Mouse (Mus musculus): ENCODE data around the gene Nprl3.
"Not testable (repeated sequence)": the region's sequence is repeated elsewhere in the genome, so short reads cannot be mapped to it uniquely, and the experiment has no call there.

The Nprl3 gene

DNA sequence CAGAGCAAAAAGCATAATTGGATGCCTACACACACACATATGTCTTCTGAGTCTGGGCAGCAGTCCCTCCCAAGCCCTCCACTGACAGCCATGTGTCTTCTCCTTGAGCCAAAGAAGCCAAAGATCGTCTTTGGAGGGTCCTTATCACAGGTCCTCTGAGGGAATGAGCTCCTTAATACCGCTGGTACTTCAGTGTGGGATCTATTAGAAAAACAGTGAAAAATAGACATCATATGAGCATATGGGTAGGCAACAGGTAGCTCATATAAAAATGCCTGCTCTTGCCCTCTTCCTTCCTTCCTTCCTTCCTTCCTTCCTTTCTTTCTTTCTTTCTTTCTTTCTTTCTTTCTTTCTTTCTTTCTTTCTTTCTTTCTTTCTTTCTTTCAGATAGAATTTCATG lies 17.1 kb upstream of the Nprl3 start:
- DNase-seq (ENCODE audit: low spot score) = not testable (repeated sequence)

DNA sequence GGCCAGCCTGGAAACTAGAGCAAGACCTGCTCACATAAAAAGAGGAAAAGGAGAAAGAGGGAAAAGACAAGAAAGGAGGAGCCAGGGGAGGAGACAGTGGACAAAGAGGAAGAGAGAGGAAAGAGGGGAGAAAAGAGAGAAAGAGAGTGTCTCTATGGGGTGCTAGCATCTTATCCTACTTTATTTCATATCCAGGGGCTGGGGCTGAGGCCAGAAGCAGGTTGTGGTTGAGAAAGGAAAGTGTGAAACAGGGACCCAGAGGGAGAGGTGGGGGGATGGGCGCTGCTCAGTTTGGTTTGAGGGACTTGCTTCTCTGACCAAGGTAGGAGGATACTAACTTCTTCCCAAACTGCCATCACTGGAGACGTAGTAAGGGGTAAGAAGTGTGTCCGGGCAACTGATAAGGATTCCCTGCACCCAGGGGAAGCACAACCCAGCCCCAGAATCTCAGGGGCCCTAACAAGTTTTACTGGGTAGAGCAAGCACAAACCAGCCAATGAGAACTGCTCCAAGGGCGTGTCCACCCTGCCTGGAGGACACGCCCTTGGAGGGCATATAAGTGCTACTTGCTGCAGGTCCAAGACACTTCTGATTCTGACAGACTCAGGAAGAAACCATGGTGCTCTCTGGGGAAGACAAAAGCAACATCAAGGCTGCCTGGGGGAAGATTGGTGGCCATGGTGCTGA lies 15.7 kb upstream of the Nprl3 start, which contains the start of gene Hba-a1:
Gene Hba-a1, plus strand, starts transcription at position 421 of the 687 bp plus-strand sequence.
- DNase-seq (ENCODE audit: low spot score) = not testable (repeated sequence)

DNA sequence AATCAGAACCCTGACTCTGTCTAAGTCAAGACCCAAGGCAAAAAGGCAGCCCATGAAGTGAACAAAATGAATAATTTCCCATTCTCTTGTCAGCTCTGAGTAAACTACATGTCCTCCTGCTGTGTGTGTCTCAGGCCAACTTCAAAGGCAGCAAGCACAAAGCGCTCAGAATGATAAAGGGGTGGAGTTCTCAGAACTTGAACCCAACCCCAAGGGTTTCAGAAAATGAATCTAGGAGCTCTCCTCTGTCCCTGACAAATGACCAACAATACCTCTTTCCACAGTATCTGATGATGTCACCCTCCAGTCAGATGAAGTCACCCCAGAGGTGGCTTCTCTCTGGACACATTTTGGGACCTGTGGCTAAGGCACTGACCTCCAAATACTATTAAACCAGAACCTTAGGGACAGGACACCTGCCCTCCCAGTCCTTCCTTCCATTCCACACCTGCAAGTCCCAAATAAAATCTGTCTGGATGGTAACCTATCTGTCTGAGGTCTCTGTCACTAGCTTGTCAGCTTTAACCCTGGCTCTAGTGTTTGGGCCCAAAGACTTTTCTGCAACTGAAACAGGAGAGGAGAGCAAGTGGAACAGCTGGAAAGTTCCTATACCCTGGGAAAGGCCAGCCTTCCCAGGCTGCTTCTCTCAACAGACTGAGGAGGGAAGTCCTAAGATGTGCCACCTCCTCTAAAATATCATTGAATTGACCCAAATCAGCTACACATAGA lies 14.1 kb upstream of the Nprl3 start:
- no peak for DNase-seq (ENCODE audit: low spot score)

DNA sequence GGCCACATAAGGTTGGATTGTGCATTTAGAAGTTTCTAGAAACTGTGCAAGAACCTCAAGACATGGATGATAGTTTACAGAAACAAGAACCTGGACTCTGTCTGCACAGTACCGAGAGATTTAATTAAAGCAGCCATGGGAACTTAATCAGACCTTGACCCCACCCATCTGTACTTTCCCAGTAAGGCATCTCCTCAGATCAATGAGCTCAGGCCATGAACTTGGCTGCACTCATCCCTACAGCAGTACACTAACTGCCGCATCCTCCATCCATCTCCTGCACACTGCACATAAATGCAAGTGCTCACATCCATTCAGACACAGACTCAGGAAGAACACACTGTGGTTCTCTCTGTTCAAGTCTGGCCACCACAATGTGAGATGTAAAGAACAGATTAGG lies 13.1 kb upstream of the Nprl3 start:
- DNase-seq (ENCODE audit: low spot score) = no peak

DNA sequence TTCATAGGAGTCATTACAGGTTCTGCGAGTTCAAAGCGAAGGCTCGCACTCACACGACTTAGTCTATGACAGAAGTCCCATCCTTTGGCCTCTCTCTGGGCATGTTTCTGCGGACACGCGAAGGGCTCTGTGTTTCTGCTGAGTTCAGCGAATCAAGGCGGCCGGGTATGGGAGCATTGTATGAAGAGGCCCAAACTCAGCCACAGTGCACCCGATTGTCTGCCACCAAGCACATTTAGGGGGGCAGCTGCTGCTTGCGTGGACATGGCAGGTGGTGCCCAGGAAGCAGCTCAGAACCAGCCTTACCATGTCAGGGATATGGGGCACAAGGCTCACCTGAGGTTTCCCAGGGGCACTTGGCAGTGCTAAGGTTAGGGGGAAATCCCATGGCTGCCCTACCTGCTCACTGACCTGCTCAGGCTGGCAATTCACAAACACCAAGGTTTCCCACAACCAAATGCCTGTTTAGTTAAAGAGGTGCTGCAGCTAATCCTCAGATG lies 11.0 kb upstream of the Nprl3 start:
- no peak for DNase-seq (ENCODE audit: low spot score)

DNA sequence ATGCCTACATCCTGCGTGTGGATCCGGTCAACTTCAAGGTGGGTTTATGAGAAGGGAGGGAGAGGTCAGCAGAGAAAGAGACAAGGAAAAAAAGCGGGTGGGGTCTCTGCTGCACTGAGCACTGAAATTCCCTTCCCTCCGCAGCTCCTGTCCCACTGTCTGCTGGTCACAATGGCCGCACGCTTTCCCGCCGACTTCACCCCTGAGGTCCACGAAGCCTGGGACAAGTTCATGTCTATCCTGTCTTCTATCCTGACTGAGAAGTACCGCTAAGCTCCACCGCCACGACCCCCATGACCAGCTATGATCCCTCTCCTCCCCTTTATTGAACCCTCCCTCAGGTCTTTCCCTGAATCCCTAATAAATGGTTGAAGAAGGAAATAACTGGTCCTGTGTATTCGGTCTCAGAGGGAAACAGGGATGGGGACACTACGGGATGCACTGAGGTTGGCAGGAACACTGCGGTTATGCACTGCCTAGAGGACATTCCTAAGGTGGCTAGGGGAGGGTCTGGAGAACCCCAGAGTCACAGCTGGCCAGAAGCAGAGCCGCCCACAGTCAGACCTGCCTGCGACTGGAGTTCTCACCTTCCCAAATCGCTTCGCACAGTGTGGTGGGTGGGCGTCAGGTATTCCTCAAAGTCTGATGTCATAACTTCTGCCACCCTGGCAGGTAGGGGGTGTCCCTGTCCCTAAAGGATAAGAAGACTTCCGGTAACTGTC lies 10.4 kb upstream of the Nprl3 start:
- no peak for DNase-seq (ENCODE audit: low spot score)

DNA sequence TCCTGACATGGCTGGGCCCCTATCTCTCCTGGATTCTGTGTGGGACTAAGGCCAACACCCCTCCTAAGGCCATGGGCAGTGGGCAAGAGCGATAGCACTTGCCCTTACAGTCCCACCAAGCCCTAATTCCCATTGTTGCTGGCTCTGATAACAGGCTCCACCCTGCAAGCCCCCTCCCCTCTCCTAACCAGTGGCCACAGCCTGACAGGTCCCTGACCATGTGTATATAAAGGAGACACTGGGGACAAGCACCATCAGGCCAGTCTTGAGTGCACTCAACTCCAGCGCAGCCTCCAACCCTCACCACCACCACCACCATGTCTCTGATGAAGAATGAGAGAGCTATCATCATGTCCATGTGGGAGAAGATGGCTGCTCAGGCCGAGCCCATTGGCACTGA lies 8.8 kb upstream of the Nprl3 start, which contains the start of gene Hba-x:
Gene Hba-x, plus strand, starts transcription at position 54 of the 400 bp plus-strand sequence.
- DNase-seq (ENCODE audit: low spot score) = no peak

DNA sequence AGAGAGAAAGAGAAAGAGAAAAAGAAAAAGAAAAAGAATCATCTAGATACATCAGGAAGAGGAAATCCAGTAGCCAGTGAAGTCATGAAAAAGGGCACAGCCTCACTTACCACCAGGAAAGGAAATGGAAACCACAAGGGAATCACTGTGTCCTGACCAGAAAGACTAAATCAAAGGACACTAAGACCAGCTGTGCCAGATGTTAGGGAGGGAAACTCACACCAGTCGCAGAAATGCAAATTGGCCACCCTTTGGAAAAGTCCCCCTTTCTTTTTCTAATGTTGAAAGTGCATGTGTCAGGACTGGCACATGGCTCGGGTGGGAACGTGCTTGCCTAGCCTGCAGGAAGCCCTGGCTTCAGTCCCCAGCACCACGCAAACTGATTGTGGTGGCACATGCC lies 3.7 kb upstream of the Nprl3 start:
- no peak for DNase-seq (ENCODE audit: low spot score)

DNA sequence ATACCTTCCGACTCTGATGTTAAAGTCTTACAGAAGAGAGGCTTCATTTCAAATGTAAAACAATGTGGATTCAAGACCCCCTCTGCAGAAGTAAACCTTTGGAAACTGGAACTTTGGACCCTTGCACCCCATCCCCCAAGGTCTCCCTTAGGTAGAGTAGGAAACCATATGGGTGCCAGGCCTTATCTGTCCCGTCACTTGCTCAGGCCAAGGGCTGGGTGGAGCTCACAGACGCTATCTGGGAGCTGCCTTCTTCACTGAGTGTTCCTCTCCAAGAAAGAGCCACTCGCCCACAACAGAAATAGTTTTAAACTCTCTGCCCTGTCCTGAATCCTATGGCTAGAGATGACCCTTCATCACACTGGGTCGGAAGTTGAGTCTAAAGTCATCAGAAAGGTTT lies 1.4 kb upstream of the Nprl3 start:
- DNase-seq (ENCODE audit: low spot score) = no peak

DNA sequence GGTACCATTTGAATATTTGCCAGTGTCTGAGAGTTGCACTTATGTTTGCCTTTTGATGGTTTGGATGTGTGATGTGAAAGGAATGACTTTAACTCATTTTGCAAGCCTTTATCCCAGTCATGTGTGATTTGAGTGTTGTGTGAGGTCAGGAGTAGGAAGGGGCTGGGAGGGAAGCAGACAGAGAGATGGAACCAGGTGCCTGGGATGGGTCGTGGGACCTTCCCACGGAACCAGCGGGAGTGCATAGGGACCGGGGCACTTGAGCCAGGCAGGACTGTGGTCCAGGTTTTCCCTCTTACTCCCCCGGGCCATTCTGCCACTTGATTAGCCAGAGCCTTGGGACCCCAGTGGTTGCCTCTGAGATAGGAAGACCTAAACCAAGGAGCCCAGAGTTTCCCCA lies 457 bp upstream of the Nprl3 start:
- DNase-seq (ENCODE audit: low spot score) = no peak

DNA sequence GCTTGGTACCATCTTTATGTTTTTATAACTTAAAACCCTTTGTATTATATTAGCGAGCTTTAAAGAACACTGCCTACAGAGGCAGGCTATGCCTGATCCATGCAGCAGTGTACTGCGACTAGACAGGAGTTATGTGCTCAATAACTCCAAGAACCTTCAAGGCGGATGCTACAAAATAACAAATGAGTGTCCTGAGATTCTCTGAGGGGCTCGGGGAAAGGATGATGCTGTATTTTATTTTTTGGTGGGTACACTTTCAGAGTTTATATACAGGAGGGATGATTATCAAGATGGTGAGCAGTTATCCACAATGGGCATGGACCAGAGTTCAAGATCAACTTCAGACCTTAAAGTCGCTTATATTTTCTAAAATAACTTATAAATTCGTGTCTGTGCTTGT lies 731 bp downstream of the Nprl3 start:
- DNase-seq (ENCODE audit: low spot score) = no peak

DNA sequence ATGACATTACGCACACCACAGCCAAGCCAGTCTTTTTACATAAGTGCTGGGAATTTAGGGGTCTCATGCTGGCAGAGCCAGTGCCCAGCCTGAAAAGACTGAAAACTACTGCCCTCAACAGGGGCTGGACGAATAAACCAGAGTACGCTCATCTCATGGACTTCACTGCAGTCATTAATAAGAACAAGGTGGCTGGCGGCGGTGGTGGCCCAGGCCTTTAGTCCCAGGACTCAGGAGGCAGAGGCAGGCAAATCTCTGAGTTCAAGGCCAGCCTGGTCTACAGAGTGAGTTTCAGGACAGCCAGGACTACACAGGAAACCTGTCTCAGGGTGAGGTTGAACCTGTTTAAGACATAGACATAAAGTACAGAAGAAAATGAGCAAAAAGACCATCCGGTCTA lies 1.3 kb downstream of the Nprl3 start:
- DNase-seq (ENCODE audit: low spot score) = no peak

DNA sequence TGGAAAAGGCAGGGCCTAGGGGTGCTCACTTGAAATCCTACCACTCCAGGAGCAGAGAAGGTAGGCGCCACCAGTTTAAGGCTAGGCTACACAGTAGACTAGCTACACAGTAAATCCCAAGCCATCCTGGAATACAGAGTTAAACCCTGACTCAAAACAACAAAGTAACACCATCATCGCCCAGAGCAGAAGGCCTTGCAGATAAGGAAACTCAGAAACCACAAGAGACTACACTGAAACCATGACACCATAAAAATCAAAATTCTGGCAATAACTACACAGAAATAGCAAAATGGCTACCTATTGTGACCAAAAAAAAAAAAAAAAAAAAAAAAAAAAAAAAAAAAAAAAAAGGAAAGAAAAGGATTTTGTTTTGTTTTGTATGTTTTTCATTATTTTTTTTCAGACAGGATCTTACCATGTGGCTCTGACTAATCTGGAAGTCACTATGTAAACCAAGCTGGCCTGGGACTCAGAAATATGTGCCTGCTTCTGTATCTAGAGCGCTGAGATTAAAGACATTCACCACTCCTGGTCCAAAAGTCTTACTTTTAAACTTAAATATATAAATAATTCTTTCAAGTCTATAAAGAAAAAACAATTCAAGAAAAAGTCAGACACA lies 2.3 kb downstream of the Nprl3 start:
- DNase-seq (ENCODE audit: low spot score) = no peak

DNA sequence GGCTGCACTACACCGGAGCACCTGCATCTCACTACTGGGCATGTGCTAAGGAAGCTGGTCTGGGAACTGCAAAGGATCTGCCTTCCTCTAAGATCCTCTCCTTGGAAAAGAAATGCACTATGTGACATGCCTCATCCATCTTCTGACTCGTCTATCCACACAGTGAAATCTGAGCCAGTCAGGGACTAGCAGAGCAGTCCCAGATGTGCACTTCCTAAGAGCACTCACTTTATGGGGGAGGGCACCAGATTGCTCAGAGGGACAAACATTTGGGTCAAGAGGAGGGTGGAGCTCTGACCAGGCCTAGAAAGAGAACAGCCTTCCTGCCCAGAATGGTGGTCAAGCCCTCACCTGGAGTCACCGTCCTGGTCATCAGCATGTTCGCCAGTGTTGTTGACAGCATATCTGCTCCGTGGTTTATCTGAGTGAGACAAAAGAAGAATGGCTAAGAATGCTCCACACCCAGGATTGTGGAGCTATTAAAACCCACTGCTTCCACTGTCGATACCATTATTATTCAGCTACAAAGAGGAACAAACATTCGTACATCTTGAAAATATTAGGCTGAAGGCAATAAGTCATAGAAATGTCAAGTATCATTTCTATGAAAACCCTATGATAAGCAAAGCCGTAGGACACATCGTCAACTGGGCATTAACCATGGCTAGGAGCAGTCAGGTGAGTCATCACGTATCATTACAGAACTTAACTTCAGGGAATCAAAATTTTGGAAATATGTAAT lies 4.7 kb downstream of the Nprl3 start:
- DNase-seq (ENCODE audit: low spot score) = no peak

DNA sequence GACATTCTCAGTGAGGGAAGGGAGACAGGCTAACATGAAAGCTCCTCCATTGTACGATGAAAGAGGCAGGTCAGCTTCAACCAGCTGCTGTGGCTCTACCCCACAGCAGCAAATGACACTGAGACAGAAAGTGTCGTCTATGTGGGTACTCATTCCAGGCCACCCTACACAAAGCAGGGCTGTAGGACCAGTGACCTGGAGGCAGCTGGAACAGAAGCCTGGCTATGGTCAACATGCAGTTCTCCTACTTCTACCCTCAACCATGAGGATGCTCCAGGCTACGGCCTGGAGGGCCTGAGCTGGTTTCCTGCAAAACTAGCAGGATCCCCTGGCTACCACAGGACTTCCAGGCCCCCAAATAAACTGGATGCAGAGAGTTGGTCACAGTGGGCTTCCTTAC lies 10.9 kb downstream of the Nprl3 start:
- DNase-seq (ENCODE audit: low spot score) = no peak

DNA sequence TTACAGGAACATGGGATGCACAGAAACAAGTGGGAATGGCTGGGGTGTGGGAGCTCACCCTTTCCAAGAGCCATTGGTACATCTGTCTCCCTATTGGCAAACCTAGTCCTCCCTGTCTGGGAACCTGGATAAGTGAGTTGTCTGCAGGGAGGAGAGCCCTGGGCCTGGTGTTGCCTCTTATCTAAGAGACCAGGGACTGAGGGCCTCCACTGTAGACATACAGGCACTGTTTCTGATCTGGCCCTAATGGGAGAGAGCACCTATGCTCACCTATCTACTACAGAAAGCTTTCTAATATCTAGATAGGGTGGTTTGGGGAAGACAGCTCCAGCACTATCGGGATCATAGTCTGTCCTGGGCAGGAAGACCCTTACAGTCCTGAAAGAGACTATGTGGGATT lies 11.4 kb downstream of the Nprl3 start:
- DNase-seq (ENCODE audit: low spot score) = no peak

DNA sequence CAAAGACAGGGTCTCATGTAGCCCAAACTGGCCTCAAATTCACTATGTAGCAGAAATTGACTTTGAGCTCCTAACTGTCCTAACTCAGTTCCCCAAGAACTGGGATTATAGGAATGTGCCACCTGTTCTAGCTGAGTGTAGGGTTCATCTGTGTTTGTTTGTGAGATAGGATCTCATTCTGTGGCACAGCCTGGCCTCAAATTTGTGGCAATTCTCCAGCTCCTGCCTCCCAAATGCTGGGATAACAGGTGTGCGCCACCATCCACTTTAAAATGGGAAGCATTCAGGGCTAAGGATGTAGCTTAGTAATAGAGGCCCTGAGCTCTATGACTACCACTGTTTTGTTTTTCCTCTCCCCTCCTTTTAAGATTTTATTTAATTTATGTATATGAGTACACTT lies 14.4 kb downstream of the Nprl3 start:
- no peak for DNase-seq (ENCODE audit: low spot score)

DNA sequence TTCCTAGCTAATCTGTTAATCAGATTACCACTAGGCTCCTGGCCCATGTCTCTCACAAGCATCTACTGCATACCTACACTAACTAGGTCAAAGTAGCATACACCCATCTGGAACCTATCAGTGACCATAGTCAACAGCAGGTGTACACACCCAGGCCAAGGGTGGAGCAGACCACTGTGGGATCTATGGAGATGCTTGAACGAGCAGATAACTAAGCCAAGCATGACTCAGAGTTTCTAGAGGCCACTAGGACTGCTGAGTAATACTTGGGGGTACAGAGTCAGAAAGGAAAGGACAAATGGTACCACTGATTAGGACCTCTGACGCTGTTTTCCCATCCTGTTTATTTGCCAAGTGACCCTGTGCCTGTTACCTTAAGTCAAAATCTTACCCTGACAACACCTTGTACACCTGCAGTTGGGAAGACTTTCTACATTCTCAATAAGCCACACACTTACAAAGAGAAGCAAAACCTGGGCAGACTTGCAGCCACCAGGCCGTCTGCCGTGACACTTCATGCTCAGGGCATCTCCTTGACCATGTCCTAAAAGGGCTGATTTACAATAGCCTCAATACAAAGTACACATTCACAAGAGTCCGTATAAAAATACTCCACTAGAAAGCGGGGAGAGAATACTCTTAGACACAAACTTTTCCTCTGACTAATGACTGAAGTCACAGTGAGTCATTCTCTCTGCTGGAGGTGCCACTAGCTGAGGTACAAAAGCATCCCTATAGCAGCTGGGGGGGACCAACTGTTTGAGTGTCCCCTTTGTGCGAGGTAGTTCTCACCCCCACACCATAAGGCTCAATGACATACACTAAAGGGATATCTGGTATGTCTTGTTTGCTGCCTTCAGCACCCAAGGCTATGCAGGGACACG lies 16.4 kb downstream of the Nprl3 start:
- DNase-seq (ENCODE audit: low spot score) = no peak

DNA sequence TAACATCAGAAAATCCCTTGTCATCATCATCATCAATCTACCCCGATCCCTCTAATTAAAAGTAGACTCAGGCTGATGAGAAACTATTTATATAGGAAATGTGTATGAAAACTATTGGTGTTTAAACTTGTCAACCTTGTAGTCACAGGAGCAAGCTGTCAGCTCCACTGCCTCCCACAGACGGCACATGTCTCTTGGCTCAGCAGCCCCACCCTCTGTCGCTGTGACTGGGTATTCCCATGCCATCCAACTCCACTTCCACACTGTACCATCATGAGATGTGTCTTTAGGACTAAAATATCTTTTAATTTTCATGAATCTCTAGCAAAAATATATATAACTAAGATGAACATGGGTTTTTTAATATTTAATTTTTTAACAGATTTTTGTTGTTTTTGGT lies 19.2 kb downstream of the Nprl3 start:
- no peak for DNase-seq (ENCODE audit: low spot score)

DNA sequence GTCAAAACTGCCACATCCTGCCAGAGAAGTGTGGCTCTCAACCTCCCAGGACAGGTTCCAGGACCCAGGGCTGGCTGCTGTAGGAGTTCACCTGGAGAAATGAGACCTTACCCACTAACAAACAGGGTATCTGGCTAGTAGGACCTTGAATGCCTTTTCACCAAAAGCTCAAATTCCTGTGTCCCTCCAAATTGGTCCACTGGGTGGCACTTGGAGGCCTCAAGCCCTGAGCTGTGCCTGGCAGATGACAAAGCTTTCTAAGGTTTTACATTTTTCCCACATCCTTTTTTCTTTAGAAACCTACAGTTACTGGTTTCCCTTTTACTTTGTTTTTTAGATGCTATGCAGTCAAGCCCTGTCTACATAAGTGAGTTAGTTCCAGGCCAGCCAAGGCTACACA lies 20.4 kb downstream of the Nprl3 start:
- no peak for DNase-seq (ENCODE audit: low spot score)

DNA sequence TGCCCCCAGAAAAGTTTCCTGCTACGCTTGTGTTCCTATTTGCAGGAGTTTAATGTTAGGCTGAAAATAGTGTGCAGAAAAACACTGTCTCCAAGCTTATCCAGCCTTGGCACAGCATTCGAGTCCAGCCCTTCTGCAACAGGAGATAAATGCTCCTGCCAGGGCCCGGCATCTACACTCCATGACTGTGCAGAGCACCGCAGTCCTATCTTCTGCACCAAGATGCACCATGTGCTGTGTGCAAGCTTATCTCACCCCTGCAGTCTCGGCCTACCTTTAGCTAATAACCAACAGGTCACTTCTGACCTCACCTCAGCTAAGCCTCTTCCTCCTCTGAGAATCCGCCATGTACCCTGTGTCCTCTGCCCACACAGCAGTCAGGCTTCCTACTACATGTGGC lies 21.9 kb downstream of the Nprl3 start:
- DNase-seq (ENCODE audit: low spot score) = no peak

Measured in layer of hippocampus, adult 11-12 months (tissue).